Mouse (Mus musculus) liver, postnatal 0 days (tissue): ENCODE data around the gene Syna.

Experiments used
- CTCF ChIP-seq: sonication (generic); IDR thresholded peaks from 2 replicates; pipeline ENCODE4 v1.5.1; 2016; ENCODE audit warnings: antibody characterized with exemption, low read depth
- EP300 ChIP-seq: IDR thresholded peaks from 2 replicates; pipeline ENCODE4 v1.6.1; 2016; ENCODE audit warnings: antibody characterized with exemption, low read depth, mild to moderate bottlenecking

GRCm38 (mm10) chr5:134512086-134512485 lies 47.9 kb downstream of the Syna start:
- TF ChIP-seq CTCF (no peak), EP300 (no peak)
